Mouse (Mus musculus) heart, adult 2 months (tissue): ENCODE measurements around the gene Evl.

Experiments
- CTCF ChIP-seq: fragments of 200-600 bp; IDR thresholded peaks from 2 replicates; pipeline ENCODE4 v1.8.1; 2022; ENCODE audit warnings: antibody characterized with exemption, mild to moderate bottlenecking, moderate library complexity
- POLR2A ChIP-seq: fragments of 200-500 bp; IDR thresholded peaks from 2 replicates; pipeline ENCODE4 v1.6.1; 2011; ENCODE audit warnings: mild to moderate bottlenecking, low read depth, low read length, control low read depth; ENCODE audit not compliant: insufficient read depth

- TF ChIP-seq CTCF, result no peak
- TF ChIP-seq POLR2A, result no peak
These were observed 145.1 kb downstream of the Evl start for GRCm38 (mm10) chr12:108699576-108699975.
